Mouse (Mus musculus) limb, embryonic 15.5 days (tissue): Measurements from ENCODE around the gene Trim7. TPM values are rescaled to one million over a fixed set of nuclear protein-coding genes. Genes with fewer than 3 reads are reported as not detected.
A peak's percentile ranks its signal among the peaks of the same experiment; 100 is the strongest.

Experiments
- ATAC-seq: fragments of 200-750 bp; cut with Nextera tagmentation; 2 replicates; pipeline ENCODE4 v1.8.0; 2017; ENCODE audit warnings: low read depth, moderate TSS enrichment; ENCODE audit not compliant: insufficient number of reproducible peaks, low FRiP score, low TSS enrichment
- H3K27ac ChIP-seq: fragments of 300-500 bp; sonication (generic); 2 replicates; pipeline ENCODE4 v1.5.1; 2015; ENCODE audit warnings: moderate library complexity, mild to moderate bottlenecking, inconsistent platforms
- H3K27me3 ChIP-seq: fragments of 300-500 bp; sonication (generic); 2 replicates; pipeline ENCODE4 v1.6.1; 2015; ENCODE audit warnings: inconsistent platforms
- H3K36me3 ChIP-seq: fragments of 300-500 bp; sonication (generic); 2 replicates; pipeline ENCODE4 v1.6.1; 2015; ENCODE audit warnings: inconsistent platforms
- H3K4me1 ChIP-seq: fragments of 300-500 bp; sonication (generic); 2 replicates; pipeline ENCODE4 v1.6.1; 2015; ENCODE audit warnings: inconsistent platforms
- H3K4me2 ChIP-seq: fragments of 300-500 bp; sonication (generic); 2 replicates; pipeline ENCODE4 v1.6.1; 2015; ENCODE audit warnings: mild to moderate bottlenecking, inconsistent platforms
- H3K4me3 ChIP-seq: fragments of 300-500 bp; sonication (generic); 2 replicates; pipeline ENCODE4 v1.5.1; 2015; ENCODE audit warnings: mild to moderate bottlenecking, inconsistent platforms
- H3K9ac ChIP-seq: fragments of 300-500 bp; sonication (generic); 2 replicates; pipeline ENCODE4 v1.6.1; 2015; ENCODE audit warnings: inconsistent platforms
- H3K9me3 ChIP-seq: fragments of 300-500 bp; sonication (generic); 2 replicates; pipeline ENCODE4 v1.6.1; 2016; ENCODE audit warnings: inconsistent platforms
- WGBS: fragments of 180-500 bp; shearing (Covaris S2); methylation state at CpG from one replicate; pipeline ENCODE4 v1.1.7; 2015; 5-methylcytosine and 5-hydroxymethylcytosine counted together
- polyA plus RNA-seq: library from polyadenylated mRNA; unstranded; fragments of >200 nt; fragmentation: Nextera tagmentation; extraction: Ambion mirVana; gene quantifications from 2 replicates; pipeline ENCODE4 v1.2.1, GENCODE M21; 2015

The Trim7 gene
- polyA plus RNA-seq, 1 experiment from 2014 or later, result 2.0 TPM

- Histone ChIP-seq H3K4me1 (peaks cover 8% of the 10 kb centered on the region), H3K9me3 (no peaks in the 10 kb centered on the region), H3K36me3 (no peaks in the 10 kb centered on the region), H3K4me2 (peak overlapping the region; percentile 54), H3K27me3 (no peaks in the 10 kb centered on the region), H3K4me3 (peak overlapping the region; percentile 59), H3K9ac (no peak overlapping the region), H3K27ac (no peak overlapping the region)
- ATAC-seq, result no peak
- WGBS, result 36% methylated on average over 9 of the region's 9 CpGs
Observed at GRCm38 (mm10) chr11:48833078-48833730, 7.3 kb downstream of the Trim7 start.

GRCm38 (mm10) chr11:48833731-48834639, 8.0 kb downstream of the Trim7 start:
- Histone ChIP-seq H3K4me3 (peak overlapping the region; percentile 59), H3K9me3 (no peaks in the 10 kb centered on the region), H3K27ac (peak overlapping the region; percentile 85), H3K4me2 (peak overlapping the region; percentile 54), H3K9ac (peak overlapping the region; percentile 39; the same call in 1 of the 2 replicates), H3K36me3 (no peaks in the 10 kb centered on the region), H3K4me1 (peaks cover 13% of the 10 kb centered on the region), H3K27me3 (no peaks in the 10 kb centered on the region)
- ATAC-seq, result peak; percentile 85
- WGBS, result under 1% methylated on average over 30 of the region's 30 CpGs

DNA sequence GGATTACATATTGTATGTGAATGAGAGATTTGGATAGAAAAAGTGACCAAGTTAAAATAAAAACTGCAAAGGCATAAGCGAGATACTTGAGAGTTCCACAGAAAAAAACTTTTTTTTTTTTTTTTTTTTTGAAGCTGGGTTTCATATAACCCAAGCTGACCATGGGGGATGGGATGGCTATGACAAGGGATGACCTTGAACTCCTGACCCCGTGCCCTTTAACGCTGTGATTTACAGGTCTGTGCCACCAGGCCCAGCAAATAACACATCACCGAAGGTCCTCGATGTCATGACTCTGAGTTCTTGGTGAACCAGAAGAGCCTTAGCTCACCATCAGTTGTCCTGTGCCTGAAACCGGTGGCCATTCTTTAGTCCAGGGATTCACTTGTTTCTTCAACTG, 10.0 kb downstream of the Trim7 start:
- 73% methylated on average over 6 of the region's 6 CpGs for WGBS

GRCm38 (mm10) chr11:48836990-48837309, 11.0 kb downstream of the Trim7 start:
- Histone ChIP-seq H3K9me3 (no peaks in the 10 kb centered on the region), H3K4me1 (peaks cover 13% of the 10 kb centered on the region), H3K27me3 (no peaks in the 10 kb centered on the region), H3K4me3 (peak overlapping the region; percentile 87), H3K9ac (no peak overlapping the region), H3K27ac (no peak overlapping the region), H3K4me2 (peak overlapping the region; percentile 77), H3K36me3 (no peaks in the 10 kb centered on the region)
- 8% methylated on average over 11 of the region's 11 CpGs for WGBS
- ATAC-seq, result no peak

More for the DNA sequence above, 10.0 kb downstream of the Trim7 start:
- Histone ChIP-seq H3K9me3 (no peaks in the 10 kb centered on the region), H3K9ac (no peak overlapping the region), H3K4me2 (no peak overlapping the region), H3K27ac (no peak overlapping the region), H3K27me3 (no peaks in the 10 kb centered on the region), H3K36me3 (no peaks in the 10 kb centered on the region), H3K4me1 (peaks cover 13% of the 10 kb centered on the region), H3K4me3 (no peak overlapping the region)
- no peak for ATAC-seq

DNA sequence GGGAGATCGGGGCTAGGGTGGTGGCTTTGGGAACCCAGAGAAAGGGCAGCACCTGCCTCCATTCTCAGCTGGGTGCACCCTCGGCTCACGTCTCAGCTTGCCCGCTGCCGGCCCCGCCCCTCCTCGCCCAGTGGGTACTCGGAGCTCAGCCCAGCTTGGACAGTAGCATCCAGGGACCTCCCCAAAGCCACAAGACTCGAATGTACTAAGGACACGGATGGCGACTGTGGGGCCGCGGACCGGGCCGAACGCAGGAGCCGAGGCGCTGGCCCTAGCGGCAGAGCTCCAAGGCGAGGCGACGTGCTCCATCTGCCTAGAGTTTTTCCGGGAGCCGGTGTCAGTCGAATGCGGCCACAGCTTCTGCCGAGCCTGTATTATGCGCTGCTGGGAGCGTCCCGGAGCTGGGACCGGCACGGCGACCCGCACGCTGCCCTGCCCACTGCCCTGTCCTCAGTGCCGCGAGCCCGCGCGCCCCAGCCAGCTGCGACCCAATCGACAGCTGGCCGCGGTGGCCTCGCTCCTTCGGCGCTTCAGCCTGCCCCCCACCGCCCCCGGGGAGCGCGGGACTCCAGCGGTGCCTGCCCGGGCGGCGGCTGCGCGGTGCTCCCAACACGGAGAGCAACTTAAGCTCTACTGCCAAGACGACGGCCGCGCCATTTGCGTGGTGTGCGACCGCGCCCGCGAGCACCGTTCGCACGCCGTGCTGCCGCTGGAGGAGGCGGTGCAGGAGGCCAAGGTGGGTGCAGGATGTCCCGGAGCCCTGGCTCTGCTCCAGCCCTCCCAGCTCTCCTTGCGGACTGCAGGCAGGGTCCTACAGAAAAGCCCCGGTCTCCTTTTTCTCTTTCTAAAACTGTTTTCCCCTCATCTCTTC, 11.6 kb downstream of the Trim7 start:
- no peak for ATAC-seq
- Histone ChIP-seq H3K4me1 (peaks cover 13% of the 10 kb centered on the region), H3K27ac (peak overlapping the region; percentile 73), H3K4me3 (peak overlapping the region; percentile 87), H3K4me2 (peak overlapping the region; percentile 77), H3K9me3 (no peaks in the 10 kb centered on the region), H3K9ac (peak overlapping the region; percentile 66), H3K36me3 (no peaks in the 10 kb centered on the region), H3K27me3 (no peaks in the 10 kb centered on the region)
- under 1% methylated on average over 76 of the region's 77 CpGs for WGBS

DNA sequence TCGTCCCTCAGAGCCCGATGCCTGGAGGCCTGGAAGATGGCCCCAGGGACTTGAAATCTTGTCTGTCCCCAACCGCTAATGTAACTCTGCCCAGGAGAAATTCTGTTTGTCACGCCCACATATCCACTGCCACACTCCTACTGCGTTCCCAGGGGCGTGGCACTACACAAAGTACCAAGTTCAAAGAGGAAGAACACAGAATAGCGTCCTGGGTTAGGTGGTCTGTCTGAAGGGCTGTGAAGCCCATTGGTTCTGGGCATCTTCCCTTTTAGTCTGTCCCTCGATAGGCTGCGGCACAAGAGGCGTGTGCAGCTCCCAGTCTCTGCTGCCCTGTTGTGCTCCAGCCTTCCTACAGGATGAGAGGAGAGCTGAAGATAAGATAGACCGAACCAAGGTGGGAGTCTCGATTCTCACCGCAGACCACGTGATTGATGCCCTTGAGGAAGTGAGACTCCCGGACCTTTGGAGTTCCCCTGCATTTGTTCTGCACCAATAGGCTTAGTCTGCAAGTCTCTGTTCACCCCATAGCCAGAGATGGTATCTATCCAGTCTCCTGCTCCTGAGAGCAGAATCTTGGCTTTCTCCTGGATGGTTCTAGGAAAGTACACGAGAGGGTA, 12.3 kb downstream of the Trim7 start:
- H3K4me1 ChIP-seq, result peaks cover 13% of the 10 kb centered on the region
- H3K4me3 ChIP-seq, result peak overlapping the region; percentile 87
- no peak for ATAC-seq
- WGBS, result 4% methylated on average over 16 of the region's 16 CpGs
- peak overlapping the region; percentile 73 for H3K27ac ChIP-seq
- no peaks in the 10 kb centered on the region for H3K27me3 ChIP-seq
- H3K36me3 ChIP-seq, result no peaks in the 10 kb centered on the region
- no peaks in the 10 kb centered on the region for H3K9me3 ChIP-seq
- peak overlapping the region; percentile 77 for H3K4me2 ChIP-seq
- H3K9ac ChIP-seq, result peak overlapping the region; percentile 66

- Histone ChIP-seq H3K4me2 (peak overlapping the region; percentile 77; the same call in 1 of the 2 replicates), H3K36me3 (no peaks in the 10 kb centered on the region), H3K4me3 (peak overlapping the region; percentile 87; the same call in 1 of the 2 replicates), H3K4me1 (peaks cover 13% of the 10 kb centered on the region), H3K27me3 (no peaks in the 10 kb centered on the region), H3K9me3 (no peaks in the 10 kb centered on the region), H3K9ac (no peak overlapping the region), H3K27ac (no peak overlapping the region)
- WGBS, result 62% methylated on average over 10 of the region's 10 CpGs
- ATAC-seq, result no peak
Observed at GRCm38 (mm10) chr11:48838879-48839680, 13.1 kb downstream of the Trim7 start.

GRCm38 (mm10) chr11:48840805-48841204, 14.9 kb downstream of the Trim7 start:
- no peak overlapping the region for H3K4me2 ChIP-seq
- no peak for ATAC-seq
- H3K27me3 ChIP-seq, result no peaks in the 10 kb centered on the region
- H3K27ac ChIP-seq, result no peak overlapping the region
- no peak overlapping the region for H3K4me3 ChIP-seq
- H3K4me1 ChIP-seq, result peaks cover 13% of the 10 kb centered on the region
- H3K9ac ChIP-seq, result no peak overlapping the region
- H3K9me3 ChIP-seq, result no peaks in the 10 kb centered on the region
- H3K36me3 ChIP-seq, result no peaks in the 10 kb centered on the region

GRCm38 (mm10) chr11:48841213-48841612, 15.3 kb downstream of the Trim7 start:
- no peak overlapping the region for H3K27ac ChIP-seq
- no peak overlapping the region for H3K4me3 ChIP-seq
- H3K9me3 ChIP-seq, result no peaks in the 10 kb centered on the region
- H3K36me3 ChIP-seq, result no peaks in the 10 kb centered on the region
- H3K27me3 ChIP-seq, result no peaks in the 10 kb centered on the region
- 77% methylated on average over 5 of the region's 5 CpGs for WGBS
- peaks cover 13% of the 10 kb centered on the region for H3K4me1 ChIP-seq
- no peak overlapping the region for H3K9ac ChIP-seq
- no peak for ATAC-seq
- no peak overlapping the region for H3K4me2 ChIP-seq

DNA sequence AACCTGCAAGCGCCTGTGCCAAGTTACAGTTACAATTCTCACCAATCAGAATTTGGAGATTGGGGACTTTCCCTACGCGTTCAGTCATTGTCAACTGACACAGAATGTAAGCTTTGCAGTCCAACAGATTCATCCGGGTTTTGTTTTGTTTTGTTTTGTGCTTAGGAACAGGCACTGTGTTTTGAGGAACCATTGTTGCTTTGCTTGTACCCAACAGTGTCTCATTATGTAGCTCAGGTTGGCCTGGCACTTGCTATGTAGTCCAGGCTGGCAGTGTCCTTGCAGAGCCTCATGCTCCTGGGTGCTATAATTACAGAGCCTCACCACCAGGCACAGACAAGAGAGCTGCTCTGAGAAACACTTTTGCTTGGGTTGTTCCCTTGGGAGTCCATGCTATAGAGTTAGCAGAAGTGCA, 16.4 kb downstream of the Trim7 start:
- Histone ChIP-seq H3K4me3 (no peak overlapping the region), H3K4me2 (no peak overlapping the region), H3K9me3 (no peaks in the 10 kb centered on the region), H3K9ac (no peak overlapping the region), H3K27ac (no peak overlapping the region), H3K36me3 (no peaks in the 10 kb centered on the region), H3K27me3 (no peaks in the 10 kb centered on the region), H3K4me1 (peaks cover 8% of the 10 kb centered on the region)
- WGBS, result 79% methylated on average over 4 of the region's 4 CpGs
- ATAC-seq, result no peak

DNA sequence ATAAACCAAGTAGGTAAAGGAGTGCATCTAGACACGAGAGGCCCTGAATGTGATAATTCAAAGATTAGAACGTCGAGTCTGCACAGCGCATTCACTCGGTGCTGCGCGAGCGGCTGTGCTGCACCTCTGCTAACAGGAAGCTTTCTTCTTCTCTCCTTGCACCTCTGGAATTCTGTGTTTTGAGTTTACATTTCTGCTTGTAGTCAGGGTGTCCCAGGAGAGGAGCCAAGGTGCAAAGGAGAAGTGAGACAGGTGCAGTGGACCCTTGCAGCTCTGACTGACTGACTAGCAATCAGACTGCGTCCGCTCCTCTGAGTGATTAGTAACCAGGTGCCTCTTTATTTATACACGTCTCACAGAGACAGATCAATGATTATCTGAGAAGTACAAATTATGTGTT, 17.3 kb downstream of the Trim7 start:
- Histone ChIP-seq H3K27ac (no peak overlapping the region), H3K4me3 (no peak overlapping the region), H3K27me3 (no peaks in the 10 kb centered on the region), H3K4me1 (peaks cover 5% of the 10 kb centered on the region), H3K9me3 (no peaks in the 10 kb centered on the region), H3K9ac (no peak overlapping the region), H3K4me2 (no peak overlapping the region), H3K36me3 (no peaks in the 10 kb centered on the region)
- 82% methylated on average over 11 of the region's 11 CpGs for WGBS
- ATAC-seq, result no peak
